Comparison of ENCODE assay signal across 9 mouse cellular contexts in genomic region chr7:126535766-126536165, GRCm38 (mm10). TPM values are rescaled to one million over a fixed set of nuclear protein-coding genes. Genes with fewer than 3 reads are reported as not detected.
DNase-seq lines count a peak whose midpoint lies in the region; ATAC-seq and TF ChIP-seq lines count a peak whose summit lies in the region.
"Had no signal": no experiment of that assay in that cellular context is flagged by ENCODE, and none has a peak within 500 bp of the region (broad histone marks: within the 10 kb centered on the region; RNA-seq: fewer than 3 reads in every experiment).

No protein-coding gene starts in this region.

- H3K4me1 ChIP-seq in erythroblast, embryonic 14.5 days (ENCODE audit: control insufficient read depth): peaks cover 4% of the 10 kb centered on the region
- no peaks in the 10 kb centered on the region for H3K4me1 ChIP-seq in forebrain, embryonic 16.5 days (replicated peaks; ENCODE audit: control insufficient read depth, insufficient read depth, low read length)
- no peaks in the 10 kb centered on the region; the same call in 1 of the 2 replicates for H3K4me1 ChIP-seq in kidney, postnatal 0 days (replicated peaks; ENCODE audit: insufficient read depth, low read length)
- peaks cover 3% of the 10 kb centered on the region; the same call in 1 of the 2 replicates for H3K4me1 ChIP-seq in midbrain, embryonic 11.5 days (ENCODE audit: control insufficient read depth, insufficient read depth, low read length)

- no peaks in the 10 kb centered on the region for H3K36me3 ChIP-seq in erythroblast, embryonic 14.5 days (ENCODE audit: control insufficient read depth)
- no peaks in the 10 kb centered on the region for H3K36me3 ChIP-seq in forebrain, embryonic 16.5 days (ENCODE audit: control insufficient read depth, insufficient read depth)
- no peaks in the 10 kb centered on the region for H3K36me3 ChIP-seq in kidney, postnatal 0 days (ENCODE audit: insufficient read depth, low read length)
- no peaks in the 10 kb centered on the region for H3K36me3 ChIP-seq in midbrain, embryonic 11.5 days (ENCODE audit: control insufficient read depth, insufficient read depth, low read length)

- H3K27ac ChIP-seq in forebrain, embryonic 16.5 days (ENCODE audit: low read length): no peak overlapping the region
- H3K27ac ChIP-seq in kidney, postnatal 0 days: no peak overlapping the region
- H3K27ac ChIP-seq in midbrain, embryonic 11.5 days (ENCODE audit: low read depth, low read length): no peak overlapping the region

- H3K9me3 ChIP-seq in erythroblast, embryonic 14.5 days (ENCODE audit: control insufficient read depth, low read length): no peaks in the 10 kb centered on the region
- H3K9me3 ChIP-seq in forebrain, embryonic 16.5 days (ENCODE audit: control insufficient read depth, low read length): no peaks in the 10 kb centered on the region
- no peaks in the 10 kb centered on the region for H3K9me3 ChIP-seq in kidney, postnatal 0 days (replicated peaks; ENCODE audit: low read length)
- no peaks in the 10 kb centered on the region for H3K9me3 ChIP-seq in midbrain, embryonic 11.5 days (ENCODE audit: control insufficient read depth, low read length)

- H3K9ac ChIP-seq in forebrain, embryonic 16.5 days (replicated peaks; ENCODE audit: low read depth, low read length): peak overlapping the region; percentile 62
- peak overlapping the region; percentile 6; the same call in 1 of the 2 replicates for H3K9ac ChIP-seq in kidney, postnatal 0 days (ENCODE audit: low read depth, low read length)
- peak overlapping the region; percentile 72 for H3K9ac ChIP-seq in midbrain, embryonic 11.5 days (ENCODE audit: low read length)

- H3K27me3 ChIP-seq in erythroblast, embryonic 14.5 days (ENCODE audit: control insufficient read depth): peaks cover 28% of the 10 kb centered on the region
- no peaks in the 10 kb centered on the region for H3K27me3 ChIP-seq in forebrain, embryonic 16.5 days (replicated peaks; ENCODE audit: control insufficient read depth, insufficient read depth, low read length)
- 0 out of 2 replicates have a peak, but pooled peaks cover 8% of the 10 kb centered on the region for H3K27me3 ChIP-seq in kidney, postnatal 0 days (ENCODE audit: insufficient read depth, low read length)
- peaks cover 17% of the 10 kb centered on the region for H3K27me3 ChIP-seq in midbrain, embryonic 11.5 days (ENCODE audit: control insufficient read depth, insufficient read depth, low read length)
- H3K27me3 ChIP-seq: CH12.LX had no signal

- H3K4me3 ChIP-seq in erythroblast, embryonic 14.5 days (replicated peaks): peak overlapping the region; percentile 50
- H3K4me3 ChIP-seq in forebrain, embryonic 16.5 days (replicated peaks; ENCODE audit: low read length): peak overlapping the region; percentile 45
- H3K4me3 ChIP-seq in kidney, postnatal 0 days (replicated peaks; ENCODE audit: low read depth, low read length): peak overlapping the region; percentile 38
- peak overlapping the region; percentile 43 for H3K4me3 ChIP-seq in midbrain, embryonic 11.5 days (ENCODE audit: low read depth, low read length)

- no peak for TF ChIP-seq CTCF in kidney, postnatal 0 days (IDR thresholded peaks at IDR 0.05; ENCODE audit: low read depth)

- ATAC-seq in erythroblast, adult 5-6 weeks (replicated peaks; ENCODE audit: low FRiP score, poor library complexity, severe bottlenecking): no peak
- ATAC-seq in forebrain, embryonic 16.5 days: no peak
- no peak for ATAC-seq in kidney, postnatal 0 days (replicated peaks; ENCODE audit: low FRiP score, low read depth)
- no peak for ATAC-seq in midbrain, embryonic 11.5 days (ENCODE audit: low FRiP score)

- WGBS in forebrain, embryonic 16.5 days: 2% methylated on average over 28 of the region's 28 CpGs
- WGBS in kidney, postnatal 0 days: 1% methylated on average over 28 of the region's 28 CpGs
- 3% methylated on average over 28 of the region's 28 CpGs for WGBS in midbrain, embryonic 11.5 days

- peak overlapping the region; percentile 70 for H3K4me2 ChIP-seq in forebrain, embryonic 16.5 days (ENCODE audit: low read length)
- peak overlapping the region; percentile 56 for H3K4me2 ChIP-seq in kidney, postnatal 0 days (ENCODE audit: low read length)
- H3K4me2 ChIP-seq in midbrain, embryonic 11.5 days: peak overlapping the region; percentile 83

- DNase-seq in adrenal gland, adult 2 months: peak; percentile 40
- DNase-seq in kidney, postnatal 0 days (ENCODE audit: low spot score): peak; percentile 42
- peak; percentile 94 for DNase-seq in midbrain, embryonic 11.5 days (ENCODE audit: low spot score, missing footprints)
- no peak for DNase-seq in right cerebral cortex, postnatal 25 days
- DNase-seq in frontal cortex, postnatal 36 days (ENCODE audit: low spot score in 2 of 2): no peak

RNA-seq across cellular contexts. Expression of gene Eif3c, which starts 30.4 kb away (rescaled TPM):
- 5.1 and 6.2 TPM in 2 replicates for polyA plus RNA-seq in erythroblast, embryonic 14.5 days (2012)
- 44.2 and 57.9 TPM in 2 replicates for total RNA-seq in erythroblast, adult 5-6 weeks (2015; ENCODE audit: low replicate concordance)
- total RNA-seq in erythroblast, adult 5-6 weeks (2017; ENCODE audit: low replicate concordance): 79.4 and 87.0 TPM in 2 replicates
- 100 to 1,000 TPM; 236 to 240 TPM for total RNA-seq in adrenal gland, adult 2 months (2021)
- polyA plus RNA-seq in adrenal gland, adult 2 months (2012; rRNA removed): 97.2 and 133 TPM in 2 replicates
- 181 and 190 TPM in 2 replicates for polyA plus RNA-seq in forebrain, embryonic 16.5 days (2015; fragmentation: Nextera tagmentation; extraction: Ambion mirVana)
- polyA plus RNA-seq in kidney, postnatal 0 days (2015; fragmentation: Nextera tagmentation; extraction: Ambion mirVana): 213 and 217 TPM in 2 replicates
- polyA plus RNA-seq in midbrain, embryonic 11.5 days (2014; fragmentation: Nextera tagmentation; extraction: Ambion mirVana): 189 and 198 TPM in 2 replicates

RNA-seq across cellular contexts. Expression of gene Atxn2l, which starts 32.5 kb away (rescaled TPM):
- 56.8 and 76.8 TPM in 2 replicates for polyA plus RNA-seq in erythroblast, embryonic 14.5 days (2012)
- total RNA-seq in erythroblast, adult 5-6 weeks (2015; ENCODE audit: low replicate concordance): 35.2 and 47.2 TPM in 2 replicates
- 28.8 and 35.0 TPM in 2 replicates for total RNA-seq in erythroblast, adult 5-6 weeks (2017; ENCODE audit: low replicate concordance)
- total RNA-seq in adrenal gland, adult 2 months (2021): 100 to 1,000 TPM in 1 of 2 experiments, 10 to 100 TPM in 1; 83.7 to 108 TPM
- polyA plus RNA-seq in adrenal gland, adult 2 months (2012; rRNA removed): 454 and 474 TPM in 2 replicates
- 65.4 and 69.9 TPM in 2 replicates for polyA plus RNA-seq in forebrain, embryonic 16.5 days (2015; fragmentation: Nextera tagmentation; extraction: Ambion mirVana)
- 30.2 and 30.3 TPM in 2 replicates for polyA plus RNA-seq in kidney, postnatal 0 days (2015; fragmentation: Nextera tagmentation; extraction: Ambion mirVana)
- polyA plus RNA-seq in midbrain, embryonic 11.5 days (2014; fragmentation: Nextera tagmentation; extraction: Ambion mirVana): 52.7 and 58.6 TPM in 2 replicates

RNA-seq across cellular contexts. Expression of gene Tufm, which starts 48.6 kb away (rescaled TPM):
- polyA plus RNA-seq in erythroblast, embryonic 14.5 days (2012): 1.8 and 3.9 TPM in 2 replicates
- 11.3 and 12.5 TPM in 2 replicates for total RNA-seq in erythroblast, adult 5-6 weeks (2015; ENCODE audit: low replicate concordance)
- 7.3 and 8.2 TPM in 2 replicates for total RNA-seq in erythroblast, adult 5-6 weeks (2017; ENCODE audit: low replicate concordance)
- 100 to 1,000 TPM; 217 to 239 TPM for total RNA-seq in adrenal gland, adult 2 months (2021)
- 236 and 278 TPM in 2 replicates for polyA plus RNA-seq in adrenal gland, adult 2 months (2012; rRNA removed)
- 131 and 140 TPM in 2 replicates for polyA plus RNA-seq in forebrain, embryonic 16.5 days (2015; fragmentation: Nextera tagmentation; extraction: Ambion mirVana)
- 117 and 134 TPM in 2 replicates for polyA plus RNA-seq in kidney, postnatal 0 days (2015; fragmentation: Nextera tagmentation; extraction: Ambion mirVana)
- polyA plus RNA-seq in midbrain, embryonic 11.5 days (2014; fragmentation: Nextera tagmentation; extraction: Ambion mirVana): 133 and 146 TPM in 2 replicates

RNA-seq across cellular contexts. Expression of gene Apobr, which starts 49.0 kb away (rescaled TPM):
- polyA plus RNA-seq in erythroblast, embryonic 14.5 days (2012): 0.07 and 0.16 TPM in 2 replicates
- total RNA-seq in erythroblast, adult 5-6 weeks (2015; ENCODE audit: low replicate concordance): 4.8 and 9.8 TPM in 2 replicates
- total RNA-seq in erythroblast, adult 5-6 weeks (2017; ENCODE audit: low replicate concordance): 9.3 and 9.5 TPM in 2 replicates
- total RNA-seq in adrenal gland, adult 2 months (2021): 1 to 10 TPM; 2.0 to 4.7 TPM
- polyA plus RNA-seq in adrenal gland, adult 2 months (2012; rRNA removed): 5.3 and 7.5 TPM in 2 replicates
- polyA plus RNA-seq in forebrain, embryonic 16.5 days (2015; fragmentation: Nextera tagmentation; extraction: Ambion mirVana): 0.29 and 0.77 TPM in 2 replicates
- polyA plus RNA-seq in kidney, postnatal 0 days (2015; fragmentation: Nextera tagmentation; extraction: Ambion mirVana): 1.2 and 1.3 TPM in 2 replicates
- 0.46 and 0.57 TPM in 2 replicates for polyA plus RNA-seq in midbrain, embryonic 11.5 days (2014; fragmentation: Nextera tagmentation; extraction: Ambion mirVana)

RNA-seq across cellular contexts. Expression of gene Cln3, which starts 49.9 kb away (rescaled TPM):
- 0.14 and 0.22 TPM in 2 replicates for polyA plus RNA-seq in erythroblast, embryonic 14.5 days (2012)
- total RNA-seq in erythroblast, adult 5-6 weeks (2015; ENCODE audit: low replicate concordance): 4.4 and 30.9 TPM in 2 replicates
- 9.1 and 9.9 TPM in 2 replicates for total RNA-seq in erythroblast, adult 5-6 weeks (2017; ENCODE audit: low replicate concordance)
- total RNA-seq in adrenal gland, adult 2 months (2021): 10 to 100 TPM; 33.2 to 47.4 TPM
- polyA plus RNA-seq in adrenal gland, adult 2 months (2012; rRNA removed): 52.8 and 56.1 TPM in 2 replicates
- polyA plus RNA-seq in forebrain, embryonic 16.5 days (2015; fragmentation: Nextera tagmentation; extraction: Ambion mirVana): 34.4 and 37.3 TPM in 2 replicates
- 34.4 and 36.9 TPM in 2 replicates for polyA plus RNA-seq in kidney, postnatal 0 days (2015; fragmentation: Nextera tagmentation; extraction: Ambion mirVana)
- polyA plus RNA-seq in midbrain, embryonic 11.5 days (2014; fragmentation: Nextera tagmentation; extraction: Ambion mirVana): 22.4 and 23.4 TPM in 2 replicates

Comparison
In these comparisons a context has a peak if more than half of its experiments do, and no peak if none do; other contexts are left out.
1. DNase-seq: peak in adrenal gland, adult 2 months (single experiment), kidney, postnatal 0 days (single experiment) and midbrain, embryonic 11.5 days (single experiment); none in right cerebral cortex, postnatal 25 days (single experiment) and frontal cortex, postnatal 36 days (0 of 2).
2. H3K9ac ChIP-seq: peak in every context shown above with its lines; median percentile 72 in midbrain, embryonic 11.5 days; 62 in forebrain, embryonic 16.5 days; 6 in kidney, postnatal 0 days.
3. RNA of gene Eif3c, which starts 30.4 kb away (polyA plus RNA-seq): 213 to 217 TPM in kidney, postnatal 0 days, 189 to 198 TPM in midbrain, embryonic 11.5 days, 181 to 190 TPM in forebrain, embryonic 16.5 days and 97.2 to 133 TPM in adrenal gland, adult 2 months; 5.1 to 6.2 TPM in erythroblast, embryonic 14.5 days; every median in the first group is over 10 times any median in the second.
4. RNA of gene Tufm, which starts 48.6 kb away (polyA plus RNA-seq): 236 to 278 TPM in adrenal gland, adult 2 months, 133 to 146 TPM in midbrain, embryonic 11.5 days, 131 to 140 TPM in forebrain, embryonic 16.5 days and 117 to 134 TPM in kidney, postnatal 0 days; 1.8 to 3.9 TPM in erythroblast, embryonic 14.5 days; every median in the first group is over 10 times any median in the second.
5. Peak in every context shown above with its lines, with median percentiles within 50 percentile points of each other: H3K4me3 ChIP-seq and H3K4me2 ChIP-seq.